Mouse (Mus musculus) kidney, adult 2 months (tissue): Measurements from ENCODE around the gene Mrpl3.

Experiments used
- CTCF ChIP-seq: fragments of 200-500 bp; conservative IDR thresholded peaks from 2 replicates; pipeline ENCODE4 v1.5.1; 2011; ENCODE audit warnings: low read depth, mild to moderate bottlenecking, control low read depth, low read length, moderate library complexity, mixed read lengths; ENCODE audit not compliant: insufficient read depth, insufficient read length
- POLR2A ChIP-seq: fragments of 200-500 bp; IDR thresholded peaks from one replicate; pipeline ENCODE4 v1.6.1; 2011; ENCODE audit warnings: low read depth, low read length, control low read depth

DNA sequence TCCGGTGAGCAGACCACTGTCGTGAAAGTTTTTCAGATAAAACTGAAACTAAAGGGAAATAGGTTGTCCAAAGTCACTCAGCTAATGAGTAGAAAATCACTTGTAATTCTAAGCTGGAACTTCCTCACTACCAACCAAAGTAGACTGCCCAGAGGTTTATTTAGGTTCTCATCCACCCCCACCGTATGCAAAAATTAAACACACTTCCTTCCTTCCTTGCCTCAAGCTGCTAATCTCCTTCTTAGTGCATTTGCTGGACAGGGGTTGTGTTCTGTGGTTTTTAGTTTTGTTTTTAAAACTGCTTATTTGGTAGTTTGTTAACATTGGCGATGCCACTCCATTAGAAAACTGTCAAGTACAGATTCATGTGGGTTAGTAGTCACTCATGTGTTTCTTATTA lies 773 bp downstream of the Mrpl3 start:
- no peak for TF ChIP-seq CTCF
- no peak for TF ChIP-seq POLR2A
